Mouse (Mus musculus) heart, postnatal 0 days (tissue): ENCODE results near the gene Tmc4.
"Not testable (repeated sequence)": the region's sequence is repeated elsewhere in the genome, so short reads cannot be mapped to it uniquely, and the experiment has no call there.

Experiments used
- CTCF ChIP-seq: IDR thresholded peaks from 2 replicates; pipeline ENCODE4 v1.5.1; 2016; ENCODE audit warnings: antibody characterized with exemption, control low read depth, low read depth
- EP300 ChIP-seq: IDR thresholded peaks from 2 replicates; pipeline ENCODE4 v1.6.1; 2016; ENCODE audit warnings: antibody characterized with exemption, low read depth

DNA sequence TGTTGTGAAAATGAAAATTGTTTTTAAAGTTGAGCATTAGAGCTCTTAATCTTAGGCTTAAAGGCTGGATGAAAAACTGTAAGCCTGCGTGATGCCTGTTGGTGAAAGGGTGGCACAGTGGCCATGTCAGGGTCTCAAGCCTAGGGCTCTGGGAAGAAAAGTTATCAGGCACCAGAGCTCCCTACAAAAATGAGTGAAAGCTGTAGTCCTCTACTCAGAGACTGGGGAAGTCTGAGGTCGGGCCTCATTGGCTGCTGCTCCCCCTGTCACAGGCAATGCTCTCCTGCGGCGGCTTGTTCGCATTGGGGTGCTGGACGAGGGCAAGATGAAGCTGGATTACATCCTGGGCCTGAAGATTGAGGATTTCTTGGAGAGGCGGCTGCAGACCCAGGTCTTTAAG, 28.1 kb upstream of the Tmc4 start:
- not testable (repeated sequence) for TF ChIP-seq CTCF, EP300
